Mouse (Mus musculus) liver, adult (tissue): ENCODE measurements around the gene Moxd1.

Experiments
- GATA4 ChIP-seq: IDR thresholded peaks from 2 replicates; pipeline ENCODE4 v1.6.1; 2014; ENCODE audit warnings: mild to moderate bottlenecking, low read length; ENCODE audit not compliant: insufficient replicate concordance

Gene Moxd1

DNA sequence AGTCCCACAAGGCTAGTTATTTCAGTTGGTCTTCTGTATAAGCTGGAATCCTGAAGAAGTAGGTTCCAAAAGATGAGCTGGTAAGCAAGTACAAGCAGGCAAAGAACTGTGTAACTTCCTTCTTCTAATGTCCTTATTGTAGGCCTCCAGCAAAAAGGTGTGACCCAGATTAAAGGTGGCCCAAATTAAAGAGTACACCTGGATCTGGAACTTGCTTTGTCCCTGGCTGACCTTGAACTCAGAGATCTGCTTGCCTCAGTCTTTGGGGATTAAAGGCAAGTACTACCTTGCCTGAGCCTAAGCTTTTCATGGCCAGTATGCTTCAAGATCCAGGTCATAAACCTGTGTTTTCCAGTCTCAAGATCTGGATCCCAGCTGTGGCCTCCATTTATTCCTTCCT is 24.8 kb downstream of the Moxd1 start:
- TF ChIP-seq GATA4, result no peak

DNA sequence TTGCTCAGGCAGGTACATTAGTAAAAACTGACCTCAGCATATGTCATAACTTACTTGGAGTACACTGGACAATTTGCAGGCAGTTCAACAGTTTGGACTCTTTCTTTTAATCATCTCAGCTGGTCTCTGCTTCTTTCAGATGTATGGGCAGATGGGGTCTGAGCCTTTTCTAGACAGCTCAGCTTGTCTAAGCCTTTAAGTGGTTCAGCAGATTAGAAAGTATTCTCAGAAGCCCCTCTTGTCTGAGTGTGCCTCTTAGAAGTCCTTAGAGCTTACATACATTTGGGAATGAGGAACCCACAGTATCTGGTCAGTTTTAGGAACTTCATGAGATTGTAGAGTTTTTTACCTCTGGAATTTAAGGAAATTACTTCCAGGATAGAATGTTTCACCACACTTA is 28.3 kb downstream of the Moxd1 start:
- no peak for TF ChIP-seq GATA4

DNA sequence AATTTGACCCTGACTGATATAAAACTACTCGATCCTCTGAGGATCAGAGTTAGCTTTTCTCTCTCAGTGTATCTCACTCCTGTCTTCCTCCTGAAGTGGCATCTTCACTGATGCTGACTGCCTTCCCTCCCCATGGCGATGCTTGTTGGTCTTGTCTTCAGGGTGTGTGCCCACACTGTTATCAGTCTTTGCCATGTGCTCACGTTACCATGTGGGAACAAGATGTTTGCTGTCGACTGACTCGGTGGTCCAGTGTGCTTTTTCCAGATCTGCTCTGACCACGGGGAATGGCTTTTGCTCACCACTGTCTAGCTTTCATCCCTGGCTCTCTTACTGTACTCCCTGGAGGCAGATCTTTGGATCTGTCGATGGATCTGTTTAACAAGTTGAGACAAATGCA is 34.8 kb downstream of the Moxd1 start:
- no peak for TF ChIP-seq GATA4

DNA sequence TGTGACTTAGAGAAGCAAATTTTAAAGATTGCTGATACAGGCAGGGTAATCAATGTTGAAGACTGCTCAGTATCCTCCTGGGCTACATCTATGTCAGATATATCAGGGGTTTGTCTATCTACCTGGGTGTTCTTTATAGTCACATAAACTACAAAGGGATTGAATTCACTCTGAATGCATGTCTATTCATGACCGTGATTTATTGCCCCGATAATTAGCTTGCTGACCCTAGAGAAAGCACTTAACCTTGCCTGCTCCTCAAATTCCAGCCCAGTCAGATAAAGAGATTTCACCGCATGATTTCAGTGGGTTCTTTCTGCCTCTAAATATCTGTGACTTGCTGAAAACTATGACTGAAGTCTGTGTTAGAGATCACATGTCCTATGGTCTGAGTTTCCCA is 35.6 kb downstream of the Moxd1 start:
- no peak for TF ChIP-seq GATA4

DNA sequence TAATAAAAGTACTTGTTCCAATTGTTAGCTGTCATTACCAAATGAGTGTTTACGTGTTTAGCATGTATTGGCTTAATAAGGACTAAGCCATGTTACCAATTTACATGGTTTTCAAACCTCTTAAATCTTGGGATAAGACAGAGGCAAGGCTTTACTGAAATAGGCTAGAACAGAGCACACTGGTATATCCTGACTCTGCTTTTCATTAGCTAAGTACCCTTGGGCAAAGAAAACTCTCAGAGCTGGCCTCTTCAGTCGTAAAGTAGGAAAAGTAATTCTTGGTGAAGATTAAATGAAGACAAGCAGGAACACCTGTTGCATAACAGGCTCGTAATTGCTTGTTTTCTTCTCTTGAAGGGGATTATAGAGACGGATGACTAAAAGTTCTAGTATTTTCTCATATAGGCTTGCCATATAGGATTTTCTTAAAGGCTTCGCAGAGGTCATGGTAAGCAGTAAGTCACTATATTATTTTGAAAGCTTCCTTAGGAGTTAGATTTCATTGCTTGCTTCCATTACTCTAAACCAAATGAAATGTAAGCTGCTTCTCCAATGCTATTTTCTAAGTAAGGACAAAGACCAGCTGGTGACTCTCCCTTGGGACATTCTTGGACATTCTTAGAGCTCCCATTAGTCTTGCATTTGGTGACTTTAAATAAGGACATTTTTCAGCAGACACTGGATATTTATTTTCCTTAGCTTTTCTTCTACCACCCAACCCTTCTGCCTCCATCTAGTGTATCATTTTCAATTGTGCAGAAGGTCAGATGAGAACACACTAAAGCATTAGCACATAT is 36.7 kb downstream of the Moxd1 start:
- no peak for TF ChIP-seq GATA4

DNA sequence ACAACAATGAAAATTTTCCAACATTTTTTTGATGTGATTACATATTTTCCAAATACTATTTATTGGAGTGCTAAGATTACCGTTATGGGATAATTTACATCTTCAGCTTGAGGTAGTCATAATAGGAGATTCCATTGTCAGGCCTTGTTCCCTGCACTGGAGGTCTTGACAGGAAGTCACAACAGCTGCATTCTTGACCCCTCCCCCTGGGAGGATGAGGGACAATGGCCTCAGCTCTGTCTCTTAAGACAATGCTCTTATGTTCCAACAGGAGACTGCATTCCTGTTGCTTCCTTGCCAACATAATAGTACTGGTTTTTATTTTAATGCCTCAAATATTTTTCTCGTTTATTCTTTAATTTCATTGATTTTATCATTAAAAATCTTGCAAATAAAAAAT is 44.2 kb downstream of the Moxd1 start:
- TF ChIP-seq GATA4, result no peak

DNA sequence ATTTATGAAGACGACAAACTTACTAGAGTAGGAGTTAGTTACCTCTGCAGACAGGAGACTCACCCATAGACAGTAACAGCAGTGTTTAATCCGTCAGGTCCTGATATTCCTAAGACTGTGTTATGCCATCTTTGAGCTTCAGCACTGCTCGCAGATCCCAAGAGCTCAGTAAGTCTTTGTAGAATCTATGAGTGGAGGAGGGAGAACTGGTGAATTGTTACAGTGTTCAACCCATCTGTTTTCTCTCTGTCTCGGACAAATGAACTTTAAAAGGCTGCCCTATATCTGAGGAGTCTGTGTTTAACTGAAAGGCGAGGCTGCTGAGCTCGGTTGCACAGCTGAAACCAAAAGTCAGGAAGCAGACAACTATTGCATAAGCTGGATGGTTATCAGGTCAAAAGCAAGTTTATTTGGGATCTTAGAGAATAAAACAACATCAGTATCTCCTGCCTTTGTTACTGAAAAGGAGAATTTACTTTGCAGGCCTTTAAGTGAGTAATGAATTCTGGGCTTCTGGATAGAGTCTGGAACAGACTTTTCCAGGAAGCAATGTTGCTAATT is 47.8 kb downstream of the Moxd1 start:
- no peak for TF ChIP-seq GATA4

DNA sequence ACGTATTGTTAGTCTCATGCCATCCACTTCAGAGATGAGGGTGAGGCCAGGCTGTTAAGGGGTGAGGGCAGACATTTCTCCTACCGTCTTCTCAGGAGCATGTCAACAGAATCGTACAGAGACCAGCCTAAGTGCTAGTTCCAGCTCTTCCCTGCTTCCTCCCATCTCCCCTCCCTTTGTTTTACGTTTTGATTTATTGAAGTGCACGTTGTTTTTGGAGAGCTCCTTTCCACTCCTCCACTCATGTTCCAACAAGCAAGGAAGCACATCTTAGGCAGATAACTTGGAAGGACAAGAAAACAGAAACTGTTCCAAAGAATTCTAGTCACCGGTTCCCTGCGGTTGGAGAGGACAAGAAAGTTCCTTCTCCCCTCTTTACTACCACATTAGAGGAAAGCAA is 52.9 kb downstream of the Moxd1 start:
- no peak for TF ChIP-seq GATA4

DNA sequence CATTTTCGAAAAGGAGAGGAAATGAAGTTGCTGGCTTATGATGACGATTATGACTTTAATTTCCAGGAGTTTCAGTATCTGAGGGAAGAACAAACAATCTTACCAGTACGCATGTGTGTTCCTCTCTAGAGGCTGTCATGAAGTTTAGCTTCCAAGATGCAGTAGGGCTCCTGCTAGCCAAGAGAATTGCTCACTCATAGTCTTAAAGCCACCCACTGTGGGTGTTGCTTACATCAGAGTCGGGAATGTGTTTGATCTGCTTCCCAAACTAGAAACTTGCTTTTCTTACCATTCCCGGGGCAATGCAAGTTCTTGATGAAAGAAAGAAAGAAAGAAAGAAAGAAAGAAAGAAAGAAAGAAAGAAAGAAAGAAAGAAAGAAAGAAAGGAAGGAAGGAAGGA is 59.3 kb downstream of the Moxd1 start:
- TF ChIP-seq GATA4, result no peak

DNA sequence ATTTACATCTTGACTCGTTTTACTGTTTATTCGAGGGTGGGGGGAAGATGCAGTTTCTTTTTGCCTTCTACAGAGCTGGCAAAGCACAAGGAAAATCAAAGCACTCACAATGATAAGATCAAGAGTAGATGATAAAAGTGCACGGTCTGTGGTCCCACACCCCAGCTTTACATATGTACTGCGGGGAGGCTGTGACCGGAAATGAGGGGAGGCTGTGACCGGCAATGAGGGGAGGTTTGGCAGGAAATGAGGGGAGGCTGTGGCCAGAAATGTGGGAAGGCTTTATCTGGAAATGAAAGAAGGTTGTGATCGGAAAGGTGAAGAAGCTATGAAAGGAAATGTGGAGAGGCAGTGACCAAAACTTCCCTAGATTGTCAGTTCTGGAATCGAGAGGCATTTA is 68.3 kb downstream of the Moxd1 start:
- no peak for TF ChIP-seq GATA4

DNA sequence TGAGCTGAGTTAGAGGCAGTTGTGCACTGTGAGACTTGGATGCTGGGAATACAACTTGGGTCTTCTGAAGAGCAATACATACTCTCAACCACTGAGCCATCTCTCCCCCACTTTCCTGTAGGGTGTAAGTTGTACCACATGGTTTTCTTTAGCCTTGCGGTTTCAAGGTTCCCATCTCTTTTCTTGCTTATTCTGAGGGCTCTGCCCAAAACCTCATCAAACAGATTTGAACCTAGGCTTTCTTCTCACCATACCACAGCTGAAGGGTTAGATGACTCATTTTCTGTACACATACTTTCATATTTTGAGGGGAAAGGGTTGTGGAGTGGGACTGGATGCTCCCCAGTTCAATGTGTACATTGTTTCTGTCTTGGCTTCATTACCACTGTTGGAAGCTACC is 69.4 kb downstream of the Moxd1 start:
- TF ChIP-seq GATA4, result no peak

DNA sequence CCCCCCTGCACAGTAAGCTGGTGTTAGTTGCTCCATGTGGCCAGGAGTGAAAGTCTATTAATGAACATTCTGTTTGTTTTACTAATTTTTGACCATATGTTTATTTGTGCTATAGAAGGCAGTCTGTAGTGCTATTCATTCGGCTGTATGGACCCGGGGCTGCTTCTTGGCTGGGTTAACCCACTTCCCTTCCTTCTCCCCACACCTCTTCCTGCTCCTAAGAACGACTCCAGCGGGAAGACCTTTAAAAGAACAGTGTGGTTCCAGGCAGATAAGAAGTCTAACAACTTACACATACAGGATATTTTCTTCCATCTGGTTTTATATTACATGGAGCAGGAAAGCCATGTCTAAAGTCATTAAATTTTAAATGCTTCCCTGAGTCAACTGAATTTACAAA is 73.3 kb downstream of the Moxd1 start:
- no peak for TF ChIP-seq GATA4

DNA sequence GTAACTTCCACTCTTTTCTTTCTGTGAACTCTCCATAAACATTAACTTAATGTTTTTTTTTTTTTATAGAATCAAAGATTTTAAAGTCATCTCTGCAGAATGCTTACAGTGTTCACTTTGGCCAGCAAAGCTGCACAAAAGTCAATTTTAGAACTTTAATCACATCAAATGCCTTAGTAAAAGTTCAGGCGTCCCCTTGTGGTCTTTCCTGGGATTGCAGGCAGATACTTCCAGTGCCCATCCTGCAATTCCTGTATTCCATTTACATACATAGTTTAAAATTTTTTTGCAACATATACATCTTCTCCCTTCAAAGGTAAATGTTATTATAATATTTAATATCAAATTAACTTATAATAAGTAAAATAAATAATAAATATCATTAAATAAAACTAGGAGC is 74.5 kb downstream of the Moxd1 start:
- TF ChIP-seq GATA4, result no peak

DNA sequence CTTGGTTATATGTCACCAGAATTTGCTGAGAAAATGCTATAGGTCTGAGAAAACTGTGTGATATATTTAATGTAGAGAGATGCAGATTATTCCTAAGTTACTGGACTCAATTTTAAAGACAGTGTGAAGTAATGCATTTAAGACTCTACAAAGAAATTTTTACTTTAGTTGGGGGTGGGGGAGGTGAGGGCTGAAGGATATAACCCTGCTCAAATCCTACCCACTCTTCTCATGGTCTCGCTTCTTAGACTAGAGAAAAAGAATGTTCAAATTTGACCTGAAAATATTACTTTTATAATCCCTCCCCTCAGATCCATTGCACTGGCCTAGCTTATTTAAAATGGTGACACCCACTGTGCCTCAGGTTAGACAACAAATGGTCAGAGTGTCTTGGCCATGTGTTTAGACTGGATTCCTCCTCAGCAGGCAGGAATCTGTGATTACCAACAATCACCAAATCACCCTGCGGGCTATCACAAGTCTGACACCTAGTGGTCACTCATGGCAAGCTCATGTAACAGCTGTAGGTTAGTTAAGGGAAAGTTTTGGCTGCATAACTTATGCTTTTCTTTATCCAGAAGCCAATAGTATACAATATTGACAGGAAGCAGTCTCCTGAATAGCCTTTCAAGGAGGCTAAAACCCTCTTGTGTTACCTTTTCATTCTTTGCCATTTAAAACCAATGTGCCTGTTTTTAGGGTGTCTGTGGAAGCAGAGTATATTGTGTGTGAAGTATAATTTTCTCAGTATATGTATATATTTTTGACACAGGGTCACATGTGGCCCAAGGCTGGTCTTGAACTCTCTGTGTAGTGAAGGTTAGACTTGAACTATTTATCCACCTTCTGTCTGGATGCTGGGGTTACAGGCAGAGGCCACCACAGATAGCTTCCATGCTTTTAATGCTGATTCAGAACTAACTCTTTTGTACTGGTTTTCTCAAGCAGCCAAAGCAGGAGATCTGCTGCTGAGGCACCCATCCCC is 75.2 kb downstream of the Moxd1 start:
- TF ChIP-seq GATA4, result no peak

DNA sequence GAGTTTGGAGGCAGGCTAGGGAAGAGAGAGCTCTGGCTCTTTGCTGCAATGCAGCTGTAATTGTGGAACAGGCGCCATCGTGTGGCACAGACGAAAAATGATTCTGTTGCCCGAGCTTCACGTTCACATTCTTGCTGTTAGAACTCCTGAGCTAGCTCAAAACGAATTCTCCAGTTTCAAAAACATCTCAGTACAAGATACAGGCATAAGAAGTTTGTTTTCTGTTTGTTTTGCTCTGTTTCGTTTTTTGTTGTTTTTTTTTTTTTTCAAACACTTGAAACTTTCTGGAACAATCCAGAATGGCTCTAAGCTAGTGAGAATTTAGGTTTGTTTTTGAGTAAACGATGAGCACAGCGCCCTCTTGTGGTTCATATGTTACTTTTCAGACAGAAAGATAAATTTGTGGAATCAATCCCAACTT is 88.9 kb downstream of the Moxd1 start:
- no peak for TF ChIP-seq GATA4
